Mouse (Mus musculus) c-Kit-positive CD71-negative TER-119-negative erythroid progenitor cells, embryonic 14.5 days (primary cell): ENCODE data around the gene Cbx7.

Experiments
- DNase-seq: peaks from one replicate; pipeline ENCODE4 v3.0.0-alpha.2; 2013; ENCODE audit warnings: low read depth

Gene Cbx7

GRCm38 (mm10) chr15:79892995-79893823 lies 77.7 kb downstream of the Cbx7 start:
- no peak for DNase-seq

- peak; percentile 55 for DNase-seq
Observed at GRCm38 (mm10) chr15:79892213-79892541, 78.7 kb downstream of the Cbx7 start.

GRCm38 (mm10) chr15:79891436-79892212 lies 79.3 kb downstream of the Cbx7 start, which contains the start of gene Apobec3:
Apobec3 (plus strand) TSS chr15:79891659.
- DNase-seq, result peak; percentile 85

- DNase-seq, result no peak
Observed at GRCm38 (mm10) chr15:79884820-79885219, 86.1 kb downstream of the Cbx7 start.

GRCm38 (mm10) chr15:79883352-79883822 lies 87.5 kb downstream of the Cbx7 start:
- DNase-seq, result peak; percentile 73

GRCm38 (mm10) chr15:79882623-79883267 lies 88.2 kb downstream of the Cbx7 start:
- DNase-seq, result no peak

GRCm38 (mm10) chr15:79880477-79880876 lies 90.4 kb downstream of the Cbx7 start:
- no peak for DNase-seq

- no peak for DNase-seq
Observed at GRCm38 (mm10) chr15:79879319-79879718, 91.6 kb downstream of the Cbx7 start.

- DNase-seq, result no peak
Observed at GRCm38 (mm10) chr15:79878725-79879136, 92.2 kb downstream of the Cbx7 start.

- no peak for DNase-seq
Observed at GRCm38 (mm10) chr15:79875261-79875995, 95.5 kb downstream of the Cbx7 start.

- DNase-seq, result no peak
Observed at GRCm38 (mm10) chr15:79873995-79874394, 96.9 kb downstream of the Cbx7 start.

- DNase-seq, result no peak
Observed at GRCm38 (mm10) chr15:79873545-79873944, 97.4 kb downstream of the Cbx7 start.

GRCm38 (mm10) chr15:79867260-79868002 lies 103.5 kb downstream of the Cbx7 start:
- DNase-seq, result no peak
